Mouse (Mus musculus) intestine, embryonic 15.5 days (tissue): ENCODE data around the gene Tmod2. TPM values are rescaled to one million over a fixed set of nuclear protein-coding genes. Genes with fewer than 3 reads are reported as not detected.

Source experiments
- ATAC-seq: fragments of 200-750 bp; cut with Nextera tagmentation; 2 replicates; pipeline ENCODE4 v1.8.0; 2017; ENCODE audit warnings: moderate TSS enrichment, moderate library complexity
- H3K27ac ChIP-seq: fragments of 300-500 bp; sonication (generic); 2 replicates; pipeline ENCODE4 v1.5.1; 2015; ENCODE audit warnings: mild to moderate bottlenecking, inconsistent platforms
- H3K27me3 ChIP-seq: fragments of 300-500 bp; sonication (generic); replicated peaks from 2 replicates; pipeline ENCODE4 v1.6.1; 2015; ENCODE audit warnings: inconsistent platforms
- H3K36me3 ChIP-seq: fragments of 300-500 bp; sonication (generic); 2 replicates; pipeline ENCODE4 v1.6.1; 2015; ENCODE audit warnings: inconsistent platforms
- H3K4me1 ChIP-seq: fragments of 300-500 bp; sonication (generic); replicated peaks from 2 replicates; pipeline ENCODE4 v1.6.1; 2015; ENCODE audit warnings: inconsistent platforms
- H3K4me2 ChIP-seq: fragments of 300-500 bp; sonication (generic); replicated peaks from 2 replicates; pipeline ENCODE4 v1.6.1; 2015; ENCODE audit warnings: mild to moderate bottlenecking, inconsistent platforms
- H3K4me3 ChIP-seq: fragments of 300-500 bp; sonication (generic); replicated peaks from 2 replicates; pipeline ENCODE4 v1.5.1; 2015; ENCODE audit warnings: inconsistent platforms
- H3K9ac ChIP-seq: fragments of 300-500 bp; sonication (generic); 2 replicates; pipeline ENCODE4 v1.6.1; 2015; ENCODE audit warnings: inconsistent platforms
- H3K9me3 ChIP-seq: fragments of 300-500 bp; sonication (generic); 2 replicates; pipeline ENCODE4 v1.6.1; 2016; ENCODE audit warnings: inconsistent platforms
- WGBS: fragments of 180-500 bp; shearing (Covaris S2); methylation state at CpG from one replicate; pipeline ENCODE4 v1.1.7; 2015; 5-methylcytosine and 5-hydroxymethylcytosine counted together
- polyA plus RNA-seq: library from polyadenylated mRNA; unstranded; fragments of >200 nt; fragmentation: Nextera tagmentation; extraction: Ambion mirVana; gene quantifications from 2 replicates; pipeline ENCODE4 v1.2.1, GENCODE M21; 2015

Gene Tmod2
- polyA plus RNA-seq, 1 experiment from 2014 or later, result 20.8 TPM

- Histone ChIP-seq H3K9ac (no peak overlapping the region), H3K27me3 (no peaks in the 10 kb centered on the region), H3K4me1 (0 out of 2 replicates have a peak, but pooled peaks cover 4% of the 10 kb centered on the region), H3K36me3 (no peaks in the 10 kb centered on the region), H3K9me3 (no peaks in the 10 kb centered on the region), H3K4me3 (no peak overlapping the region), H3K4me2 (no peak overlapping the region), H3K27ac (no peak overlapping the region)
- ATAC-seq, result peak; percentile 49; the same call in 1 of the 2 replicates
- WGBS, result 40% methylated on average over 5 of the region's 5 CpGs
Measured at GRCm38 (mm10) chr9:75599191-75599841, 11.8 kb downstream of the Tmod2 start.

- Histone ChIP-seq H3K4me2 (no peak overlapping the region), H3K4me1 (0 out of 2 replicates have a peak, but pooled peaks cover 4% of the 10 kb centered on the region), H3K27me3 (no peaks in the 10 kb centered on the region), H3K9ac (no peak overlapping the region), H3K9me3 (no peaks in the 10 kb centered on the region), H3K27ac (no peak overlapping the region), H3K36me3 (no peaks in the 10 kb centered on the region), H3K4me3 (no peak overlapping the region)
- WGBS, result 93% methylated on average over 4 of the region's 4 CpGs
- ATAC-seq, result no peak
Measured at GRCm38 (mm10) chr9:75597596-75597995, 13.5 kb downstream of the Tmod2 start.

GRCm38 (mm10) chr9:75597036-75597435, 14.1 kb downstream of the Tmod2 start:
- Histone ChIP-seq H3K36me3 (no peaks in the 10 kb centered on the region), H3K27me3 (no peaks in the 10 kb centered on the region), H3K4me1 (0 out of 2 replicates have a peak, but pooled peaks cover 4% of the 10 kb centered on the region), H3K9me3 (no peaks in the 10 kb centered on the region), H3K4me2 (no peak overlapping the region), H3K4me3 (no peak overlapping the region), H3K9ac (no peak overlapping the region), H3K27ac (no peak overlapping the region)
- ATAC-seq, result no peak
- 88% methylated on average over 13 of the region's 13 CpGs for WGBS

GRCm38 (mm10) chr9:75593481-75593880, 17.6 kb downstream of the Tmod2 start:
- Histone ChIP-seq H3K4me1 (0 out of 2 replicates have a peak, but pooled peaks cover 2% of the 10 kb centered on the region), H3K4me3 (no peak overlapping the region), H3K4me2 (no peak overlapping the region), H3K27me3 (no peaks in the 10 kb centered on the region), H3K9me3 (no peaks in the 10 kb centered on the region), H3K36me3 (no peaks in the 10 kb centered on the region), H3K27ac (no peak overlapping the region), H3K9ac (no peak overlapping the region)
- ATAC-seq, result no peak
- WGBS, result 83% methylated on average over 5 of the region's 5 CpGs

GRCm38 (mm10) chr9:75589850-75590790, 21.0 kb downstream of the Tmod2 start:
- peak; percentile 84 for ATAC-seq
- Histone ChIP-seq H3K27me3 (no peaks in the 10 kb centered on the region), H3K4me2 (no peak overlapping the region), H3K4me3 (no peak overlapping the region), H3K36me3 (no peaks in the 10 kb centered on the region), H3K27ac (no peak overlapping the region), H3K4me1 (0 out of 2 replicates have a peak, but pooled peaks cover 2% of the 10 kb centered on the region), H3K9ac (no peak overlapping the region), H3K9me3 (no peaks in the 10 kb centered on the region)
- 71% methylated on average over 15 of the region's 15 CpGs for WGBS

- no peak for ATAC-seq
- H3K9ac ChIP-seq, result no peak overlapping the region
- no peak overlapping the region for H3K4me2 ChIP-seq
- H3K4me3 ChIP-seq, result no peak overlapping the region
- WGBS, result 47% methylated on average over 7 of the region's 7 CpGs
- H3K27ac ChIP-seq, result no peak overlapping the region
- no peaks in the 10 kb centered on the region for H3K36me3 ChIP-seq
- no peaks in the 10 kb centered on the region for H3K9me3 ChIP-seq
- H3K27me3 ChIP-seq, result no peaks in the 10 kb centered on the region
- H3K4me1 ChIP-seq, result no peaks in the 10 kb centered on the region
Measured at GRCm38 (mm10) chr9:75581694-75582350, 29.3 kb downstream of the Tmod2 start.

GRCm38 (mm10) chr9:75579321-75579720, 31.8 kb downstream of the Tmod2 start:
- no peaks in the 10 kb centered on the region for H3K27me3 ChIP-seq
- 91% methylated on average over 6 of the region's 6 CpGs for WGBS
- no peak overlapping the region for H3K9ac ChIP-seq
- H3K36me3 ChIP-seq, result no peaks in the 10 kb centered on the region
- no peak overlapping the region for H3K4me3 ChIP-seq
- H3K9me3 ChIP-seq, result no peaks in the 10 kb centered on the region
- H3K4me1 ChIP-seq, result no peaks in the 10 kb centered on the region
- H3K27ac ChIP-seq, result no peak overlapping the region
- no peak overlapping the region for H3K4me2 ChIP-seq
- ATAC-seq, result no peak

GRCm38 (mm10) chr9:75571036-75571942, 39.8 kb downstream of the Tmod2 start:
- Histone ChIP-seq H3K4me3 (no peak overlapping the region), H3K27ac (no peak overlapping the region), H3K9ac (no peak overlapping the region), H3K4me1 (no peaks in the 10 kb centered on the region), H3K4me2 (no peak overlapping the region), H3K36me3 (no peaks in the 10 kb centered on the region), H3K9me3 (no peaks in the 10 kb centered on the region), H3K27me3 (no peaks in the 10 kb centered on the region)
- no peak for ATAC-seq
- 90% methylated on average over 5 of the region's 5 CpGs for WGBS

GRCm38 (mm10) chr9:75568399-75568798, 42.7 kb downstream of the Tmod2 start:
- ATAC-seq, result no peak
- 94% methylated on average over 6 of the region's 6 CpGs for WGBS

GRCm38 (mm10) chr9:75564892-75565291, 46.2 kb downstream of the Tmod2 start:
- H3K27me3 ChIP-seq, result no peaks in the 10 kb centered on the region
- WGBS, result 79% methylated on average over 6 of the region's 6 CpGs
- H3K9me3 ChIP-seq, result no peaks in the 10 kb centered on the region
- H3K36me3 ChIP-seq, result no peaks in the 10 kb centered on the region
- H3K4me3 ChIP-seq, result no peak overlapping the region
- no peak overlapping the region for H3K27ac ChIP-seq
- no peak overlapping the region for H3K9ac ChIP-seq
- H3K4me1 ChIP-seq, result no peaks in the 10 kb centered on the region
- ATAC-seq, result no peak
- no peak overlapping the region for H3K4me2 ChIP-seq

More at GRCm38 (mm10) chr9:75568399-75568798, 42.7 kb downstream of the Tmod2 start:
- Histone ChIP-seq H3K4me1 (no peaks in the 10 kb centered on the region), H3K27ac (no peak overlapping the region), H3K4me3 (no peak overlapping the region), H3K27me3 (no peaks in the 10 kb centered on the region), H3K4me2 (no peak overlapping the region), H3K9ac (no peak overlapping the region), H3K9me3 (no peaks in the 10 kb centered on the region), H3K36me3 (no peaks in the 10 kb centered on the region)

- Histone ChIP-seq H3K4me2 (no peak overlapping the region), H3K4me1 (no peaks in the 10 kb centered on the region), H3K4me3 (no peak overlapping the region), H3K36me3 (no peaks in the 10 kb centered on the region), H3K27me3 (no peaks in the 10 kb centered on the region), H3K9ac (no peak overlapping the region), H3K9me3 (no peaks in the 10 kb centered on the region), H3K27ac (no peak overlapping the region)
- ATAC-seq, result no peak
- WGBS, result 65% methylated on average over 6 of the region's 6 CpGs
Measured at GRCm38 (mm10) chr9:75563622-75564021, 47.5 kb downstream of the Tmod2 start.
